Mouse (Mus musculus): ENCODE measurements around the gene Alox5.

DNA sequence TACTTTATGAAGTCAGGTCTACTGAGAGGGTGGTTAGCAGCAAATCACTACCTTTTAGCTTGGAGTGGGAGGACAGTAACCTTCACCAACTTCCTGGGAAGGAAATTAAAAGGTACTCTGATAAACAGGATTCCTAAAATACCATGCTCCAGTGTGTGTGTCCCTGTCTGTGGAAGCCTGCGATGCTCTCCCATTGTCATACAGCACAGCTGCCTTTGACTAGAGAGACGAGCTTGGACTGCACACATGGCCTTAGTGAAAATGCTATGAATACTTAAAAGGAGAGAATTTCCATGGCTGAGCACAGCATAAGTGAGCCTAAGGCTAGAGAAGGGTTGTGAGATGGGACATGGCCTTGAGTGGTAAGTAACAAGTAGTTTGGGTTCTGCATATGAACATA lies 62.8 kb downstream of the Alox5 start:
- TF ChIP-seq POLR2A (IDR thresholded peaks at IDR 0.05; ENCODE audit: extremely low read depth, insufficient read depth, low read length) (no peak), CTCF (IDR thresholded peaks at IDR 0.05; ENCODE audit: extremely low read depth, insufficient read depth, low read length) (no peak)

Measured in cortical plate, adult 2 months (tissue).